Mouse (Mus musculus): ENCODE results near the gene Add2.

The Add2 gene

DNA sequence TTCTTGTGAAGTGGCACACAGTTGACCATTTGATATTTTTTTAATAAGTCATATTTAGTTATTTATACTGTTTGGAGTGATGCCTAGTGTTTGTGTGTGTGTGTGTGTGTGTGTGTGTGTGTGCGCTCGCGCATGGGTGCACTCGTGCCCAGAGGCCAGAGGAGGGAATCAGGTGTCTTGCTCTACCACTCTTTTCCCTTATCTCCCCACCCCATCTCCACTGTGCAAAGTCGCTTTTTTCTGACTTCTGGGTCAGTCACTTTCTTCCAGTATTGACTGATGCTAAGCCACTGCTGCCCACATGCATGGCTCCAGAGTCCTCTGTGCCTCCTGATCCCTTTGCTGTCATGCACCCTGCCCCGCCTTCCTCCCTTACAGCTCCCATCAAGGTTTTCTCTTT lies 112.8 kb downstream of the Add2 start:
- no peak for DNase-seq (ENCODE audit: low spot score in 2 of 2)

DNA sequence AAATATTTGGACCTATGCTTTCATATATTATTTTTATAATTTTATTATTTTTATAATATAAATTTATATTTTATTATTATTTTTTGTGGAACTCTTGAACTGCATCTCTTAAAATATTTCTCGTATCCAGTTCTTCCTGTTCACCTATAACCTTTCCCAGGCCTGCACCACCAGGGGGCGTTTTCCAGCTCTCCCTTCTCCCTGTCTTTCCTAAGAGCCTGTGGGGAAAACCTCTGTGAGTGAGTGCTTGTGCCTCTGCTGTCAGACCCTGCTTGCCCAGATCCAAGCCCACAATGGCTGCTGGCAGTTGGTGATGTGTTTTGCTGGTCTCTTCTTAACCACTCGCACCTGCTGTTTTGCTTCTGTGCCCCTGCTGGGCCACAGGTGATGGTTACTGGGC lies 113.3 kb downstream of the Add2 start:
- peak in 1 of 2 experiments; percentile 17 for DNase-seq (ENCODE audit: low spot score in 2 of 2)

DNA sequence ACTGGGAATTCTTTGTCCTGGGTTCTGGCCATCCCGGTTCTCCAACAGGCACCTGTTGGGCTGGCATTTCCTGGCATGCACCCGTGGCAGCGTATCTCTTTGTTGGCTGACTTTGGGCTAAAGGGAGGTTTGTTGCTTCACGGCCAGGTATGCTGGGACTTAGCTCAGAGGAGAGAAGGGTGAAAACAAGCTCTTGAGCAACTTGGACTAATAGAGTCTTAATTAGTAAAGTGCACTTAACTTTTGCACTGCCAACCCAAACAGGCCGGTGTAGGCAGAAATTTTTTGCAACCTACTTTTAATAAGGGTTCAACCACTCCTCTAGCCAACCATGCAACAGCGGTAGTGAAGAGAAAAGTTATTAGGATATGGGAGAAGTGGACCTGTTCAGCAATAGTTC lies 116.5 kb downstream of the Add2 start:
- no peak for DNase-seq (ENCODE audit: low spot score in 2 of 2)

DNA sequence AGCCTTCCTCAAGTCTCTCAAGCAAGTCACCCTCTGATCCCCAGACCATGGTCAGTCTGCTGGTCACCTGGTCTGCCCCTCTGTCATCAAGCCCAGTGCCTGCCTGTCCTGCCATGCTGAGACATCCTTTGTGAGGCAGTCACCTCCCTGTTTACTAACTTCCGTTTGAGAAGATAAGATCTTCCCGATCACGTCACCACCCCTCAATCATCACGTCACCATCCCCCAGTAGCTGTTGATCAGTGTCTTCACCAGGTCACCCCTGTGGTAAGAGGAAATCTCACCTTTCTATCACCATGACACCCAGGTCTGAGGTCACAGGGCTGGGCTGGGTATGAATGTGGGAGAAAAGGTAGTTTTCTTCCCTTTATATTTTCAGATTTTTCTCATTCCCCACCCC lies 120.0 kb downstream of the Add2 start:
- DNase-seq (ENCODE audit: low spot score in 2 of 2), result no peak

DNA sequence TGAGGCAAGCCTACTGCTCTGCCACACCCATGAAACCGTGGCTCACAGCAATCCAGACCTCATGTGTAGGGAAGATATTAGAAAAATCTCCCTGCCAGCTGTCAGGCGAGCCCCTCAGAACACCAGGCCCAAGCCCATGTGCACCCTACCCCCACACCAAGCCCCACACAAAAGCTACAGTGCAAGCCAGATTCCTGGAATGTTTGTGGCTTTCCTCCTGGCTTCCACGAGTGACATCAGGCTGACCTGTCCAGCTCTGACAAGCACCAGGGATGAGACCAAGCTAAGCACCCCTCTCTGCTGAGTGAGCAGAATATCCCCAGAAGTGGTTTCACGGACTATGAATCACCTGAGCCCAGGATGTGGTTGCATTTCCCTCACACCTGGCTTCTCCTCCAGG lies 120.5 kb downstream of the Add2 start:
- DNase-seq (ENCODE audit: low spot score in 2 of 2), result no peak

DNA sequence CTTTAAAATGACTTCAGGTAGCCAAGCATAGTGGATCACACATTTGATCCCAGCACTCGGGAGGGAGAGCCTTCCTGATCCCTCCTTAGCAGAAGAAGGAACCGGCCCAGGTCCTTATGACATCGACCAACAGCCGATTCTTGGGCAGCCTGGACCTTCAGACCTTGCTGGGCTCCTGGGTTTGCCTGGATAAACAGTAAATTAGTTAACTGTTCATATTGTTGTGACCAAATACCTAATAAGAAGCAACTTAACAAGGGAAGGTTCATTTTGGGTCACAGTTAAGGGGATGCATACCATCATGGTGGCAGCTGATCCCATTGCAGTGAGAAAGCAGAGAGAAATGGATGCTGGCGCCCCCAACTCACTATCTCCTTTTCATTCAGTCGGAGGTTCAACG lies 124.2 kb downstream of the Add2 start:
- DNase-seq (ENCODE audit: low spot score in 2 of 2), result no peak

DNA sequence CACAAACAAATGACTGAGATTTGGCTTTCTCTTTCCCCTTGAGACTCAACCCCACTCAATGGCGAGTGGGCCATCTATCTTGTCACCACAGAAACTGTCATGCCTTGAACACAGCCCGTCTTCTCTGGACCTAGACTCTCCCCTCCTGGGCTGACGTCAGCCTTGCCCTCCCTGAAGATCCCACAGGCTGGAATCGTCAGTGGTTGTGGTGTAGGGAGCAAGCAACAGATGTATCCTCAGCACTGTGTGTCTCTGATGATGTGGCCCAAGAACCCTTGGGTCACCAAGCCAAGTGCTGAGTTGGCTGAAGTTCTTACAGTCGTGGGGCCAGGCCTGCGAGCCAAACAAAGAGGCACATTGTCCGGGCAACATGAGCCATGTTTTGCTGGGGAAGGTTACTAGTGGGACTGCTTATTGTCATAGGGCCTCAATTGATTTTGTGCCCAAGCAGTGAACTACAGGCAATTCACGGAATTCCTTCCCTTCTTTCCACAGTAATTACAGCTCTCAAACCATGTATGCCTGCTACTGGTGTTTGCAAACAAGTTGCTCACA lies 125.0 kb downstream of the Add2 start:
- no peak for DNase-seq (ENCODE audit: low spot score in 2 of 2)

DNA sequence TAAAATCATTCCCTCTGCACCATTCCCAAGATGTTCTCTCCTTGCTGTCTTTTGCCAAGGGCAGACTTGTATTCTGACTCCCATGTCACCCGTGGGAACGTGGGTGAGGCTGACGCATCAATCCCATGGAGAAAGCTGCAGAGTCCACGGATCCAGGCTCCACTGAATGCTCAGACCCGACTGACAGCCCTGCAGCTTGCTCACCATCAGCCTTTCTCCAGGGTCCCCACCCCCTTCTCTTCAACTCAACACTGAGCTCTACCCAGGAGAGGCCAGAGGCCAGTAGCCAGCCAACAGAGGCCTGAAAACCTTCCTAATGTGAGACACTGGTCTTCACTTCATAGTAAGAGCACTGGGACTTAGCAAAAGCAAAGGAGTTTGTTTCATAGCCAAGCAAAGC lies 125.5 kb downstream of the Add2 start:
- DNase-seq (ENCODE audit: low spot score in 2 of 2), result no peak

DNA sequence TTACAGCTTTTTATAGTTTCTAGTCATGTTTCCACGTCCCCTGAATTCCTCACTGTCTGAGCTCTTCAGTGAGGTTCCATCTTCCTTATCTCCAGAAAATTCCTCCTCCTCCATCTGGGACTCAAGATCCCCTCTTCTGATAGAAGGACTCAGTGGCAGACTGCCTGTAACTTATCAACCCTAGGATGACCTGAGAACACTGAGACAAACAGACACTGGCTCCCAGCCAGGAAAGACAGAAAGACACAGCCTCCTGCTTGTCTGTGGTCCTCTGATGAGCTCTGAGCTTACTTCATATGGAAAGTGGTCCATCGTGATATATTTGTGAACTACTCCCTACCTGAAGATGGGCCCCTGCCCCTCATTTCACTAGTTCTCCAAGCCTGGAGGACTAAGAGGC lies 126.0 kb downstream of the Add2 start:
- no peak for DNase-seq (ENCODE audit: low spot score in 2 of 2)

DNA sequence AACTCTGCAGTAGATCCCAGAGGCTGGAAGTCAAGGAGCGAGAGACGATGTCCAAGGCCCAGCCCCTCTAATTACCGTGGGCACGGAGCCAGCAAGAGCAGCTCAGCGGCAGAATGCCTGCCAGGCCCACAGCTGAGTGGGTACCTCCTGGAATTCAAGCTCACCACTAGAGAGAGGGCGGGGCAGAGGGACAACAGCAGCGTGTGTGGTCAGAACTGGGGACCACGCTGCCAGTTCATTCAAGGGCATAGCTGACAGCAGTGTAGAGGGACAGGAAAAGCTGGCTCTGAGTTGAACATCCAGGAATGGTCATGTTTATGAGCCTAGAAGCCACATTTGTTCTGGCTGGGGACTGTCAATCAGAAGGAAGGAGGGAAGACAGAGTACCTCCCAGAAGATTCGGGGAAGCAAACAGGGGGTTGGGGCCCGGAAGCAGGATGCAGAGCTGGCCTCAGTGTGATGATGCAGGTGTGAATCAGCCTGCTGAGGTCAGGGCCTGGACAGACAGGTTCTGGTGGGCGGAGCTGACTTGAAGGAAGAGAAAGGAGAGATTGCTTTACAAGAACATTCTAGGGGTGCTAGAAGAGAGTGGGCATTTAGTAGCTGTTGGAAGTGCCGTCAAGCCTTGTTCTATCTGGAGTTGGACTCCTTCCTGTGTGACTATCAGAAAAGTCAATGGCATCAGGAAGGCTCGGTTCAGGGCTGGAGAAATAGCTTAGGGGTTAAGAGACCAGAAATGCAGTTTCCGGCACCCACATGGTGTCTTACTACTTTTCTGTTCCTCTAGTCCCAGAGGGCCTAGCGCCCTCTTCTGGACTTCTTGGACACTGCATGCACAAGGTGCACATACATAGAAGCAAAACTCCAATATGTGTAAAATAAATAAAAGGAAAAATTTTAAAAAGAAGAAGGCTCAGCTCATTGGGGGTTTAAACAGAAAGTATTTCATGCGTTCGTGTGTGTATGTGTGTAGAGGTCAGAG lies 129.1 kb downstream of the Add2 start:
- DNase-seq (ENCODE audit: low spot score in 2 of 2), result no peak

DNA sequence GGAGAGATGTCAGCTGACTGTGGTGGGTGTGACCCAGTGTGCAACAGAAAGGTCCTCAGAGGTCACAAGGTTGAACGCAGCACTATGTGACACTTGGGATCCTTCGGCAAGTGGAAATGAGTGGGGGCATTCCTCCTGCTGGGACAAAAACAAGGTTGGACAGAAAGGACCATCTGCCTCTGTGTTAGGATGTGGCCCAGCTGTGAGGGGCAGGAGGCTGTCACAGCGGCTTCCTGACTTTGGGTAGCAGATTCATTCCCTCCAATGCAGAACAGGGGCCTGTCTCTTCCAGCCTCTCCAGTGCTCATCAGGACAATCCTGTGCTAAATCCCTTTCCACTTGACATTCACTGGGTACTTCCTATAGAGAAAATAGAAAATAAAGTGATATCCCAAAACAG lies 132.4 kb downstream of the Add2 start:
- no peak for DNase-seq (ENCODE audit: low spot score in 2 of 2)

DNA sequence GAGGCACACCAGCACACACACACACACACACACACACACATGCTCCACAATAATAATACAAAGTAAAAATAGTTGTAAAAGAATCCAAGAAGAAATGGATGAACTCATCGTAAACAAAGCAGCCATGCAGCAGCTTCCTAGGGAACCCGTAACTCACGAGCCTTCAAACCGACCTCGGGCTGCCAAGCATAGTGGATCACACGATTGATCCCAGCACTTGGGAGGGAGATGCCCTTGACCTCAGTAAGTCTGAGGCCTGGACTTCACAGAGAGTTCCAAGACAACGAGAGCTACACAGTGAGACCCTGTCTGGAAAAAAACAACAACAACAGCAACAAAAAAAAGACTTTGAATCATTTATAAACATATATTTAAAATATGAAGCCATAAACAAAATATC lies 133.1 kb downstream of the Add2 start:
- DNase-seq (ENCODE audit: low spot score in 2 of 2), result no peak

DNA sequence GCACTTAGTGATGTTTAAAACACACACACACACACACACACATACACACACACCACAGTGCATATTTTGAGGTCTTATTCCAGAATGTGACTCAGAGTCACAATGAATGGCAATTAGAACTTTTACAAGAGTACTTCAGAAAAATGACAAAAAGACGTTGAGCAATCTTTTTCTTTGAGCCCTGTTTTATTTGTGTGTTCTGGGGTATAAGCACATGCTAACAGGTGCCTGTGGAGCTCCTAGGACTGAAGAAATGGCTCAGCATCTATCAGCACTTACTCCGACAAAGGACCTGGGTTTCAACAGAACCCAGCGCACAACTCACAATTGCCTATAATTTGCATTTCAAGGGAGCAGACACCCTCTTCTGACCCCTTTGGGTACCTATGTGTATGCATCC lies 135.5 kb downstream of the Add2 start:
- no peak for DNase-seq (ENCODE audit: low spot score in 2 of 2)

DNA sequence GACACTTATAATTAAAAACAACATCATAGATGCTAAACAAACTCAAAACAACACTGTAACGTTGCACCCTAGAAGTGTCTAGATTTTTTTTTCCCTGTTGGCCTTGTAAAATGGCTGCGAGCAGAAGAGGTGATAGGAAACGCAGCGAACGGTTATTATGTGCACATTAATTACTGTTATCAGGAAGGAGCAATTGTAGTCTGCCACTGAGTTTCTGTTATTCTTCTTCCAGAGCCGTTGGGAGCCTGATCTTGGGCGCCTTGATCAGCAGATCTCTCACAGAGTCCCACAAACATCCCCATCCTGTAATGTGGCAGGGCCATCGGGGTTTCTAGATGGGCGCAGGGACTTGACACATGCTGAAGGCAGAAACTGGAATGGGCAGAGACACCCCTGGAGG lies 137.9 kb downstream of the Add2 start:
- DNase-seq (ENCODE audit: low spot score in 2 of 2), result no peak

DNA sequence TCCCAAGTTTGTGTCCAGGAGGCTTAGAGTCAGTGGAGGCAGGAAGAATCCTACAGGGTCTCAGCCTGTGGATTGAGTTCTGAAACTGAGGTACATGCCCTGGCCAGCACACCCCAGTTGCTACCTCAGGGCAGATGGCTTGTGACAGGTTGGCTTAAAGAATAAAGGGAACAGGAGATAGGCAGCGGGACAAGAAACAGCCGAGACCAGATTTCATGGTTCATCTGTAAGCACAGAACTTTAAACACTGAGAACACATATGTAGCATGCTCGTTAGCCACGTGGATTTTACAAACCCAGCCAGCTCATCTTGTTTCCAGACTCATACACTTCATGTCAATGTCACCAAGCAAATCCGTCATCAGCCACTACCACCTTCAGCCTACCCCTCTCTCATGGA lies 139.4 kb downstream of the Add2 start:
- no peak for DNase-seq (ENCODE audit: low spot score in 2 of 2)

DNA sequence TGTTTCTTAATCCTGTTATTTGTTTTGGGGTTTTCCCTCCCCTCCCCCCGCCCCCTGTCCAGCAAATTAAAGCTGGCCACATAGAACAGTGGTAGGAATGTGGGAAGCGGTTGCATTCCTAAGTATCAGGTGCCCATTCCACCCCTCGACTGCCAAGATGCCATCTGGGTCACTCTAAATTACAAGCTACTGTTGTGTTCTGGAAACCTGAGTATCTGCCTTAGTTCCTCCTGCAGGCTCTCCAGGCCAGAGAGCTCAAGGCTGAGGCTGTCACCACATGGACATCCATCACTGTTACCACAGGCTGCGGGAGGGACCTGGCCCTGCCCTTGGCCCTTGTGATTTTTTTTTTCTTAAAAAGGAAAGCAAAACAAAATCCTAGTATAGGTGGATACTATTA lies 140.7 kb downstream of the Add2 start:
- DNase-seq (ENCODE audit: low spot score in 2 of 2), result no peak
